In genomic region chr11:5795706-5796105, GRCm38 (mm10) we compare ENCODE assay signal across 12 mouse cellular contexts. TPM values are rescaled to one million over a fixed set of nuclear protein-coding genes. Genes with fewer than 3 reads are reported as not detected.
DNase-seq lines count a peak whose midpoint lies in the region; ATAC-seq and TF ChIP-seq lines count a peak whose summit lies in the region.
"Had no signal": no experiment of that assay in that cellular context is flagged by ENCODE, and none has a peak within 500 bp of the region (broad histone marks: within the 10 kb centered on the region; RNA-seq: fewer than 3 reads in every experiment).

No protein-coding gene starts in this region.

- no peak for TF ChIP-seq CTCF in heart, adult 2 months (IDR thresholded peaks at IDR 0.05)

- no peaks in the 10 kb centered on the region for H3K36me3 ChIP-seq in heart, adult 2 months (ENCODE audit: control insufficient read depth, insufficient read depth, low read length)
- peaks cover 86% of the 10 kb centered on the region for H3K36me3 ChIP-seq in kidney, embryonic 14.5 days (ENCODE audit: control insufficient read depth, insufficient read depth, low read length)

- no peaks in the 10 kb centered on the region for H3K27me3 ChIP-seq in heart, adult 2 months (ENCODE audit: control insufficient read depth, insufficient read depth, low read length)
- H3K27me3 ChIP-seq in kidney, embryonic 14.5 days (ENCODE audit: control insufficient read depth, insufficient read depth, low read length), result no peaks in the 10 kb centered on the region
- H3K27me3 ChIP-seq: megakaryocyte, embryonic 14.5 days had no signal

- H3K4me1 ChIP-seq in heart, adult 2 months (ENCODE audit: control insufficient read depth, insufficient read depth, low read length), result peaks cover 8% of the 10 kb centered on the region
- no peaks in the 10 kb centered on the region; the same call in 1 of the 2 replicates for H3K4me1 ChIP-seq in kidney, embryonic 14.5 days (ENCODE audit: control insufficient read depth, insufficient read depth, low read length)

- intact Hi-C loops in heart, adult 2 months (cut with DNase I), result no loop called here

- no peaks in the 10 kb centered on the region for H3K79me2 ChIP-seq in heart, adult 2 months (replicated peaks; ENCODE audit: control insufficient read depth, insufficient read depth, low read length)

- no peak overlapping the region for H3K4me3 ChIP-seq in heart, adult 2 months
- no peak overlapping the region for H3K4me3 ChIP-seq in kidney, embryonic 14.5 days (ENCODE audit: low read length)
- H3K4me3 ChIP-seq: megakaryocyte, embryonic 14.5 days had no signal

- H3K9me3 ChIP-seq in kidney, embryonic 14.5 days (ENCODE audit: control insufficient read depth, low read length), result no peaks in the 10 kb centered on the region
- H3K9me3 ChIP-seq: megakaryocyte, embryonic 14.5 days had no signal

- DNase-seq in cerebellum, postnatal 10 days, result peak; percentile 70 to 75
- DNase-seq in cerebellum, adult 9-10 months, result no peak
- peak; percentile 94 for DNase-seq in 3T3-L1 (ENCODE audit: low read depth, low spot score)
- DNase-seq in heart, adult 2 months, result peak in 1 of 2 experiments; percentile 67
- DNase-seq in layer of hippocampus, adult 9-10 months (ENCODE audit: low spot score), result peak; percentile 44
- DNase-seq in spleen, postnatal 4 days (ENCODE audit: low spot score in 2 of 2), result no peak
- DNase-seq: kidney, adult 11 months; thymus, adult 18-20 months had no signal

- no peak for TF ChIP-seq POLR2A in heart, adult 2 months (IDR thresholded peaks at IDR 0.05; ENCODE audit: insufficient read depth, low read depth, low read length)

- no peak overlapping the region for H3K9ac ChIP-seq in heart, adult 2 months (ENCODE audit: low read depth, low read length)
- no peak overlapping the region for H3K9ac ChIP-seq in kidney, embryonic 14.5 days (ENCODE audit: low read depth, low read length)

- TF ChIP-seq EP300 in heart, adult 2 months (IDR thresholded peaks at IDR 0.05; ENCODE audit: insufficient read depth, low read depth, low read length), result peak; percentile 56

- no peak overlapping the region for H3K4me2 ChIP-seq in kidney, embryonic 14.5 days (replicated peaks; ENCODE audit: low read depth, low read length)

- peak overlapping the region; percentile 26; the same call in 1 of the 2 replicates for H3K27ac ChIP-seq in heart, adult 2 months
- no peak overlapping the region for H3K27ac ChIP-seq in kidney, embryonic 14.5 days (ENCODE audit: low read depth, low read length)

- ATAC-seq in activated CD4-positive, CD25-positive, alpha-beta regulatory T cell, adult 4 months, result no peak
- ATAC-seq in kidney, embryonic 14.5 days (ENCODE audit: low FRiP score, low TSS enrichment), result no peak

- WGBS in heart, adult 2 months, result 58% methylated on average over 7 of the region's 7 CpGs
- WGBS in kidney, embryonic 14.5 days, result 90% methylated on average over 7 of the region's 7 CpGs

RNA-seq across cellular contexts. Expression of gene Dbnl, which starts 7.4 kb away (rescaled TPM):
- 10 to 100 TPM; 25.7 to 29.2 TPM for total RNA-seq in heart, adult 2 months (2021)
- polyA plus RNA-seq in heart, adult 2 months (2012; rRNA removed), result 24.4 and 25.6 TPM in 2 replicates
- polyA plus RNA-seq in activated CD4-positive, CD25-positive, alpha-beta regulatory T cell, adult 4 months (2017; shearing (Covaris generic)), result 100 to 1,000 TPM; 119 to 149 TPM
- polyA plus RNA-seq in kidney, embryonic 14.5 days (2014; fragmentation: Nextera tagmentation; extraction: Ambion mirVana), result 93.7 and 113 TPM in 2 replicates

RNA-seq across cellular contexts. Expression of gene Pgam2, which starts 7.8 kb away (rescaled TPM):
- 100 to 1,000 TPM; 743 to 848 TPM for total RNA-seq in heart, adult 2 months (2021)
- polyA plus RNA-seq in heart, adult 2 months (2012; rRNA removed), result 1,153 and 1,176 TPM in 2 replicates
- 1 to 10 TPM; 1.3 to 1.5 TPM for polyA plus RNA-seq in activated CD4-positive, CD25-positive, alpha-beta regulatory T cell, adult 4 months (2017; shearing (Covaris generic))
- polyA plus RNA-seq in kidney, embryonic 14.5 days (2014; fragmentation: Nextera tagmentation; extraction: Ambion mirVana), result 3.3 and 4.4 TPM in 2 replicates
- polyA plus RNA-seq: liver, adult 2 months had no signal

RNA-seq across cellular contexts. Expression of gene Urgcp, which starts 33.5 kb away (rescaled TPM):
- total RNA-seq in heart, adult 2 months (2021), result 10 to 100 TPM; 58.5 to 69.8 TPM
- 26.1 and 35.7 TPM in 2 replicates for polyA plus RNA-seq in heart, adult 2 months (2012; rRNA removed)
- polyA plus RNA-seq in activated CD4-positive, CD25-positive, alpha-beta regulatory T cell, adult 4 months (2017; shearing (Covaris generic)), result 1 to 10 TPM; 3.7 to 6.1 TPM
- 9.9 and 15.1 TPM in 2 replicates for polyA plus RNA-seq in kidney, embryonic 14.5 days (2014; fragmentation: Nextera tagmentation; extraction: Ambion mirVana)

RNA-seq across cellular contexts. Expression of gene Polm, which starts 42.1 kb away (rescaled TPM):
- 1 to 10 TPM; 2.1 to 3.3 TPM for total RNA-seq in heart, adult 2 months (2021)
- 6.3 and 11.2 TPM in 2 replicates for polyA plus RNA-seq in heart, adult 2 months (2012; rRNA removed)
- 10 to 100 TPM; 20.6 to 22.5 TPM for polyA plus RNA-seq in activated CD4-positive, CD25-positive, alpha-beta regulatory T cell, adult 4 months (2017; shearing (Covaris generic))
- 6.6 and 9.1 TPM in 2 replicates for polyA plus RNA-seq in kidney, embryonic 14.5 days (2014; fragmentation: Nextera tagmentation; extraction: Ambion mirVana)

Comparison
In these comparisons a context has a peak if more than half of its experiments do, and no peak if none do; other contexts are left out.
1. DNase-seq: peak in cerebellum, postnatal 10 days (2 of 2), 3T3-L1 (single experiment) and layer of hippocampus, adult 9-10 months (single experiment); none in cerebellum, adult 9-10 months (single experiment) and spleen, postnatal 4 days (0 of 2).
2. RNA of gene Pgam2, which starts 7.8 kb away (polyA plus RNA-seq): 1,153 to 1,176 TPM in heart, adult 2 months; 3.3 to 4.4 TPM in kidney, embryonic 14.5 days and 1.3 to 1.5 TPM in activated CD4-positive, CD25-positive, alpha-beta regulatory T cell, adult 4 months; every median in the first group is over 100 times any median in the second.